Mouse (Mus musculus): ENCODE data around the gene Erbb2. TPM values are rescaled to one million over a fixed set of nuclear protein-coding genes. Genes with fewer than 3 reads are reported as not detected.

The Erbb2 gene
- polyA plus RNA-seq, 1 experiment from 2014 or later, result 7.3 TPM

GRCm38 (mm10) chr11:98387056-98387577, 25.2 kb upstream of the Erbb2 start:
- H3K4me3 ChIP-seq (replicated peaks), result no peak overlapping the region
- peak overlapping the region; percentile 35; the same call in 1 of the 2 replicates for H3K4me2 ChIP-seq
- H3K9me3 ChIP-seq (replicated peaks), result no peaks in the 10 kb centered on the region
- no peaks in the 10 kb centered on the region for H3K36me3 ChIP-seq
- no peak for ATAC-seq (ENCODE audit: low FRiP score)
- no peak overlapping the region for H3K27ac ChIP-seq (replicated peaks)
- peaks cover 9% of the 10 kb centered on the region; the same call in 1 of the 2 replicates for H3K4me1 ChIP-seq
- 58% methylated on average over 14 of the region's 14 CpGs for WGBS
- H3K27me3 ChIP-seq (replicated peaks), result peaks cover 67% of the 10 kb centered on the region
- no peak overlapping the region; the same call in 1 of the 2 replicates for H3K9ac ChIP-seq (replicated peaks)

- no peaks in the 10 kb centered on the region for H3K9me3 ChIP-seq (replicated peaks)
- peaks cover 71% of the 10 kb centered on the region for H3K27me3 ChIP-seq (replicated peaks)
- no peak overlapping the region for H3K27ac ChIP-seq (replicated peaks)
- no peak overlapping the region for H3K4me2 ChIP-seq
- WGBS, result 87% methylated on average over 10 of the region's 10 CpGs
- no peak for ATAC-seq (ENCODE audit: low FRiP score)
- no peaks in the 10 kb centered on the region for H3K36me3 ChIP-seq
- no peak overlapping the region for H3K4me3 ChIP-seq (replicated peaks)
- H3K9ac ChIP-seq (replicated peaks), result no peak overlapping the region
- peaks cover 9% of the 10 kb centered on the region; the same call in 1 of the 2 replicates for H3K4me1 ChIP-seq
These were observed 24.0 kb upstream of the Erbb2 start for GRCm38 (mm10) chr11:98388282-98388681.

GRCm38 (mm10) chr11:98389221-98389780, 23.0 kb upstream of the Erbb2 start:
- Histone ChIP-seq H3K27ac (replicated peaks) (no peak overlapping the region), H3K4me3 (replicated peaks) (no peak overlapping the region), H3K4me2 (no peak overlapping the region), H3K4me1 (peaks cover 13% of the 10 kb centered on the region; the same call in 1 of the 2 replicates), H3K27me3 (replicated peaks) (peaks cover 71% of the 10 kb centered on the region), H3K36me3 (no peaks in the 10 kb centered on the region), H3K9ac (replicated peaks) (no peak overlapping the region), H3K9me3 (replicated peaks) (no peaks in the 10 kb centered on the region)
- 27% methylated on average over 9 of the region's 9 CpGs for WGBS
- ATAC-seq (ENCODE audit: low FRiP score), result no peak

GRCm38 (mm10) chr11:98390141-98390540, 22.1 kb upstream of the Erbb2 start:
- H3K9ac ChIP-seq (replicated peaks), result no peak overlapping the region
- H3K36me3 ChIP-seq, result no peaks in the 10 kb centered on the region
- H3K27me3 ChIP-seq (replicated peaks), result peaks cover 64% of the 10 kb centered on the region
- no peak for ATAC-seq (ENCODE audit: low FRiP score)
- peaks cover 13% of the 10 kb centered on the region; the same call in 1 of the 2 replicates for H3K4me1 ChIP-seq
- H3K9me3 ChIP-seq (replicated peaks), result no peaks in the 10 kb centered on the region
- H3K27ac ChIP-seq (replicated peaks), result no peak overlapping the region
- H3K4me3 ChIP-seq (replicated peaks), result no peak overlapping the region
- 79% methylated on average over 12 of the region's 12 CpGs for WGBS
- H3K4me2 ChIP-seq, result no peak overlapping the region

GRCm38 (mm10) chr11:98392034-98392433, 20.2 kb upstream of the Erbb2 start:
- H3K4me1 ChIP-seq, result 0 out of 2 replicates have a peak, but pooled peaks cover 7% of the 10 kb centered on the region
- H3K9ac ChIP-seq (replicated peaks), result no peak overlapping the region
- no peak for ATAC-seq (ENCODE audit: low FRiP score)
- H3K27me3 ChIP-seq (replicated peaks), result peaks cover 46% of the 10 kb centered on the region
- no peak overlapping the region for H3K4me3 ChIP-seq (replicated peaks)
- no peaks in the 10 kb centered on the region for H3K9me3 ChIP-seq (replicated peaks)
- WGBS, result 27% methylated on average over 8 of the region's 8 CpGs
- H3K36me3 ChIP-seq, result no peaks in the 10 kb centered on the region
- H3K4me2 ChIP-seq, result no peak overlapping the region
- H3K27ac ChIP-seq (replicated peaks), result no peak overlapping the region

GRCm38 (mm10) chr11:98392645-98393044, 19.6 kb upstream of the Erbb2 start:
- H3K9me3 ChIP-seq (replicated peaks), result no peaks in the 10 kb centered on the region
- H3K4me3 ChIP-seq (replicated peaks), result no peak overlapping the region
- peaks cover 40% of the 10 kb centered on the region for H3K27me3 ChIP-seq (replicated peaks)
- H3K4me2 ChIP-seq, result no peak overlapping the region
- no peaks in the 10 kb centered on the region for H3K36me3 ChIP-seq
- no peak overlapping the region for H3K27ac ChIP-seq (replicated peaks)
- WGBS, result 69% methylated on average over 4 of the region's 4 CpGs
- H3K9ac ChIP-seq (replicated peaks), result no peak overlapping the region
- ATAC-seq (ENCODE audit: low FRiP score), result no peak
- H3K4me1 ChIP-seq, result 0 out of 2 replicates have a peak, but pooled peaks cover 4% of the 10 kb centered on the region

GRCm38 (mm10) chr11:98393317-98393716, 19.0 kb upstream of the Erbb2 start:
- Histone ChIP-seq H3K9ac (replicated peaks) (no peak overlapping the region), H3K27me3 (replicated peaks) (peaks cover 33% of the 10 kb centered on the region), H3K27ac (replicated peaks) (no peak overlapping the region), H3K4me2 (no peak overlapping the region), H3K4me1 (0 out of 2 replicates have a peak, but pooled peaks cover 3% of the 10 kb centered on the region), H3K9me3 (replicated peaks) (no peaks in the 10 kb centered on the region), H3K36me3 (no peaks in the 10 kb centered on the region), H3K4me3 (replicated peaks) (no peak overlapping the region)
- WGBS, result 82% methylated on average over 6 of the region's 6 CpGs
- ATAC-seq (ENCODE audit: low FRiP score), result no peak

- H3K27ac ChIP-seq (replicated peaks), result no peak overlapping the region
- WGBS, result 74% methylated on average over 6 of the region's 6 CpGs
These were observed 18.0 kb upstream of the Erbb2 start for GRCm38 (mm10) chr11:98394301-98394700.

GRCm38 (mm10) chr11:98395041-98395440, 17.2 kb upstream of the Erbb2 start:
- no peak overlapping the region for H3K4me2 ChIP-seq
- no peaks in the 10 kb centered on the region for H3K36me3 ChIP-seq
- peaks cover 9% of the 10 kb centered on the region for H3K4me1 ChIP-seq
- H3K9ac ChIP-seq (replicated peaks), result no peak overlapping the region
- WGBS, result 50% methylated on average over 4 of the region's 4 CpGs
- no peaks in the 10 kb centered on the region for H3K9me3 ChIP-seq (replicated peaks)
- H3K27me3 ChIP-seq (replicated peaks), result peaks cover 22% of the 10 kb centered on the region
- no peak overlapping the region for H3K4me3 ChIP-seq (replicated peaks)
- no peak overlapping the region for H3K27ac ChIP-seq (replicated peaks)
- ATAC-seq (ENCODE audit: low FRiP score), result no peak

More at GRCm38 (mm10) chr11:98394301-98394700, 18.0 kb upstream of the Erbb2 start:
- no peak overlapping the region for H3K9ac ChIP-seq (replicated peaks)
- H3K4me1 ChIP-seq, result 0 out of 2 replicates have a peak, but pooled peaks cover 3% of the 10 kb centered on the region
- no peak overlapping the region for H3K4me3 ChIP-seq (replicated peaks)
- H3K9me3 ChIP-seq (replicated peaks), result no peaks in the 10 kb centered on the region
- ATAC-seq (ENCODE audit: low FRiP score), result no peak
- no peak overlapping the region for H3K4me2 ChIP-seq
- H3K36me3 ChIP-seq, result no peaks in the 10 kb centered on the region
- H3K27me3 ChIP-seq (replicated peaks), result peaks cover 24% of the 10 kb centered on the region

- peaks cover 17% of the 10 kb centered on the region for H3K4me1 ChIP-seq
- no peak overlapping the region for H3K4me3 ChIP-seq (replicated peaks)
- H3K9me3 ChIP-seq (replicated peaks), result no peaks in the 10 kb centered on the region
- H3K27ac ChIP-seq (replicated peaks), result no peak overlapping the region
- WGBS, result 91% methylated on average over 7 of the region's 7 CpGs
- no peak overlapping the region for H3K9ac ChIP-seq (replicated peaks)
- H3K36me3 ChIP-seq, result no peaks in the 10 kb centered on the region
- no peak overlapping the region for H3K4me2 ChIP-seq
- no peak for ATAC-seq (ENCODE audit: low FRiP score)
- H3K27me3 ChIP-seq (replicated peaks), result no peaks in the 10 kb centered on the region
These were observed 14.3 kb upstream of the Erbb2 start for GRCm38 (mm10) chr11:98397946-98398345.

- peak; percentile 95 for ATAC-seq (ENCODE audit: low FRiP score)
- H3K9ac ChIP-seq (replicated peaks), result peak within 1 kb of the TSS; percentile 71
- H3K4me1 ChIP-seq, result peaks cover 14% of the 10 kb centered on the region
- under 1% methylated on average over 40 of the region's 40 CpGs for WGBS
- H3K4me3 ChIP-seq (replicated peaks), result peak within 1 kb of the TSS; percentile 79
- peaks cover 8% of the 10 kb centered on the region; the same call in 1 of the 2 replicates for H3K27me3 ChIP-seq (replicated peaks)
- H3K36me3 ChIP-seq, result no peaks in the 10 kb centered on the region
- no peaks in the 10 kb centered on the region for H3K9me3 ChIP-seq (replicated peaks)
- H3K4me2 ChIP-seq, result peak within 1 kb of the TSS; percentile 81
- peak within 1 kb of the TSS; percentile 97 for H3K27ac ChIP-seq (replicated peaks)
These were observed 12.0 kb upstream of the Erbb2 start, which contains the start of gene Pgap3 for GRCm38 (mm10) chr11:98400161-98400726. Gene Pgap3 (minus strand): TSS chr11:98400490.

- no peak for ATAC-seq (ENCODE audit: low FRiP score)
- Histone ChIP-seq H3K4me1 (peaks cover 14% of the 10 kb centered on the region), H3K9me3 (replicated peaks) (no peaks in the 10 kb centered on the region), H3K9ac (replicated peaks) (peak overlapping the region; percentile 71), H3K36me3 (no peaks in the 10 kb centered on the region), H3K4me2 (peak overlapping the region; percentile 81), H3K27ac (replicated peaks) (peak overlapping the region; percentile 97), H3K27me3 (replicated peaks) (peaks cover 8% of the 10 kb centered on the region; the same call in 1 of the 2 replicates), H3K4me3 (replicated peaks) (peak overlapping the region; percentile 79)
- 49% methylated on average over 3 of the region's 3 CpGs for WGBS
These were observed 11.5 kb upstream of the Erbb2 start for GRCm38 (mm10) chr11:98400816-98401215.
